Mouse (Mus musculus): ENCODE data around the gene Psors1c2. TPM values are rescaled to one million over a fixed set of nuclear protein-coding genes. Genes with fewer than 3 reads are reported as not detected.
A peak's percentile ranks its signal among the peaks of the same experiment; 100 is the strongest.
"Not testable (repeated sequence)": the region's sequence is repeated elsewhere in the genome, so short reads cannot be mapped to it uniquely, and the experiment has no call there.

Psors1c2 gene
- polyA plus RNA-seq, 1 experiment, result not detected

DNA sequence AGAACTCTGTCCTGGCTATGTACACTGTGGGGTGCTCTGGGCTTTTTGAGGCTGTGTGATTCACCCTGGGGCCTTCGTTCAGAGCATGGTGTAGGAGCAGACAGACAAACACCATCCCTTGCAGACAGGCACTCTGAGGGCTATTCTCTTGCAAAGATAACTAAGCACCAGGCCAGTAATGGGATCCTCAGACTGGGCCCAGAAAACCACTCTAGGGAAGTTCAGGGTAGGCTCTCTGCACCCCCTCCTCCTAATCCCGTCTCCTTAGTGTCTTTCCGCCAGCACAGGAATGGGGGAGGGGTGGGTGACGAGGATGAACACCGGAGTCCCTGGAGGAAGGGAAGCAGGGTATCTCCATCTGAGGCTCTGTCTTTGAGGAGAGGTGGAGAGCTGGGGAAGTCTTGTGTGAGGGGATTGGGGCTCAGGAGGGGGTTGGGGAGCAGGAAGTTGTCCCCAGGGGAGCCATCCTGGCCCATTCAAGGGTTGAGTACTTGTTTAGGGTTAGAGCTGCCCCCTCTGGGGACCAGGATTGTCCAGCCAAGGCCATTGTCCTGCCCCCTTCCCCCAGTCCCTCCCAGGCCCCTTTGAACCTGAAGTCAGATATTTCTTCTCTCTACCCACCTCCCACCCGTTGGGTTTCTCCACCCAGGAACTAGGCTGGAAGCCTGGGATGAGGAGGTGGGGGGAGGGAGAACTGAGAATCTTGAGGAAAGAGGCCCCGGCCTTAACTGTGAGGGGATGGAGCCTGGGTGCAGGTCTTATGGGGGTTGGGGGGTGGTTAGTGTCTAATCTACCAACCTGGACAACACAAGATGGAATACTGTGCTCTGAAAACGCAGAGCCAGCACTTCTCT, 28.1 kb upstream of the Psors1c2 start:
- H3K27ac ChIP-seq (ENCODE audit: insufficient read depth, low read depth, low read length), result no peak overlapping the region
- WGBS, result 43% methylated on average over 8 of the region's 8 CpGs
- TF ChIP-seq CTCF (IDR thresholded peaks at IDR 0.05; ENCODE audit: insufficient read depth, low read depth, low read length), result no peak
- TF ChIP-seq POLR2A (IDR thresholded peaks at IDR 0.05; ENCODE audit: insufficient read depth, low read depth, low read length), result no peak
- H3K4me1 ChIP-seq (ENCODE audit: control insufficient read depth, insufficient read depth, low read length), result no peaks in the 10 kb centered on the region
- no peak overlapping the region for H3K4me3 ChIP-seq (ENCODE audit: insufficient read depth, low read depth, low read length)

DNA sequence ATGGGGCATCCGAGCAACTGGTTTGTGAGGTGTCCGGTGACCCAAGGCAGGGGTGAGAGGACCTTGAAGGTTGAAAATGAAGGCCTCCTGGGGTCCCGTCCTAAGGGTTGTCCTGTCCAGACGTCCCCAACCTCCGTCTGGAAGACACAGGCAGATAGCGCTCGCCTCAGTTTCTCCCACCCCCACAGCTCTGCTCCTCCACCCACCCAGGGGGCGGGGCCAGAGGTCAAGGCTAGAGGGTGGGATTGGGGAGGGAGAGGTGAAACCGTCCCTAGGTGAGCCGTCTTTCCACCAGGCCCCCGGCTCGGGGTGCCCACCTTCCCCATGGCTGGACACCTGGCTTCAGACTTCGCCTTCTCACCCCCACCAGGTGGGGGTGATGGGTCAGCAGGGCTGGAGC, 27.2 kb upstream of the Psors1c2 start, which contains the start of gene Pou5f1:
Gene Pou5f1, plus strand, starts transcription at position 243 of the 400 bp plus-strand sequence.
- H3K4me3 ChIP-seq (ENCODE audit: insufficient read depth, low read depth, low read length), result no peak within 1 kb of the TSS
- TF ChIP-seq CTCF (IDR thresholded peaks at IDR 0.05; ENCODE audit: insufficient read depth, low read depth, low read length) (no peak), POLR2A (IDR thresholded peaks at IDR 0.05; ENCODE audit: insufficient read depth, low read depth, low read length) (no peak)
- H3K4me1 ChIP-seq (ENCODE audit: control insufficient read depth, insufficient read depth, low read length), result no peaks in the 10 kb centered on the region
- 61% methylated on average over 13 of the region's 13 CpGs for WGBS
- H3K27ac ChIP-seq (ENCODE audit: insufficient read depth, low read depth, low read length), result no peak within 1 kb of the TSS

DNA sequence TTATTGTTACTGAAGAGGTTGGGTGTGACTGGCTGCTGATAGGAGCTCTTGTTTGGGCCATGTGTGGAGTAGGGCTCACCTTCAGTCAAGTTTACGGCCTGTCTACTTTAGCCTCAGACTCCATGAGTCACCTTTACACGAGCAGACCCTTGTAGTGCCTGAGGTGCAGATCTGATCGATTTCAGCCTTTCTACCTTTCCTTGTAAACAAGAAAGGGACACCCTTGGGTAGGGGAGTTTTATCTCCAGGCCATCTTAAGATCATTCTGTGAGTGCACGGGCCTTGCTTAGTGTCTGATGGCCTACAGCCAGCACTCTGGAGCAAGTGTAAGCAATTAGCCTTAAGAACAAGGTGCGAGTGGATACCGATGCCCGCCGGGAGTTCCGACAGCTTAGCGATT, 26.1 kb upstream of the Psors1c2 start:
- no peak overlapping the region for H3K27ac ChIP-seq (ENCODE audit: insufficient read depth, low read depth, low read length)
- 44% methylated on average over 10 of the region's 10 CpGs for WGBS
- TF ChIP-seq POLR2A (IDR thresholded peaks at IDR 0.05; ENCODE audit: insufficient read depth, low read depth, low read length), result no peak
- no peak for TF ChIP-seq CTCF (IDR thresholded peaks at IDR 0.05; ENCODE audit: insufficient read depth, low read depth, low read length)
- H3K4me1 ChIP-seq (ENCODE audit: control insufficient read depth, insufficient read depth, low read length), result no peaks in the 10 kb centered on the region
- no peak overlapping the region for H3K4me3 ChIP-seq (ENCODE audit: insufficient read depth, low read depth, low read length)

DNA sequence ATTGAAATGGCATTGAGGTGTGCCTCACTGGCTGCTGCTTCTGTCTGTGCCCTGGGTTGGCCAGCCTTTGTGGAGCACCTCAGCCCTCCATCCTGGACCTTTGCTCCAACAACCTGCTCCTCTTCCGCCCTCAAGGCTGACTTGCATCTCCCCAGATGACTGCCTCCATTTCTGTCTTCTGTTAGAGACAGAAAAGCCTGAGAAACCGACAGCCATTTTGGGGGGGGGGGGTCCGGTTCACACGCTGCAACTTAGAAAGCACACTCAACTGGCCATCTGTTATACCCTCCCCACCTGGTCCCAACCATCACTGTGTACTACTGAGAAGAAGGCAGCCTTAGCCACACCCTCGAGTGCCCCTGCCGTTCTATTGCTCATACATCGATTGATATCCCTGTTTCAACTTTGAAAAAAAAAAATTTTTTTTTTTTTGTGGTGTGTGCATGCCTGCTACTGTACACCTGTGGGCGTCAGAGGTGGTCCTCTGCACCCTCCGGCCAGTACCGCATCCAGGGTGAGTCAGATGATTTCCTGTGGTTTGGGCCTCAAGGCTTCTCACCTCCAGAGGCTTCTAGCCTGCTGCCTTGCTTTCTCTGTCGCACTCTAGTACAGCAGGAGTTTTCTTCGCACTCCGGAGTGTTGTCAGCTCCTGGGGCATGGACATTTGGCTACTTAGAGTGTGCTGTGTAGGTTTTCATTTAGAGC, 25.3 kb upstream of the Psors1c2 start:
- no peak for TF ChIP-seq CTCF (IDR thresholded peaks at IDR 0.05; ENCODE audit: insufficient read depth, low read depth, low read length)
- no peak for TF ChIP-seq POLR2A (IDR thresholded peaks at IDR 0.05; ENCODE audit: insufficient read depth, low read depth, low read length)
- Histone ChIP-seq H3K4me3 (ENCODE audit: insufficient read depth, low read depth, low read length) (no peak overlapping the region), H3K27ac (ENCODE audit: insufficient read depth, low read depth, low read length) (no peak overlapping the region), H3K4me1 (ENCODE audit: control insufficient read depth, insufficient read depth, low read length) (no peaks in the 10 kb centered on the region)
- 46% methylated on average over 13 of the region's 13 CpGs for WGBS

DNA sequence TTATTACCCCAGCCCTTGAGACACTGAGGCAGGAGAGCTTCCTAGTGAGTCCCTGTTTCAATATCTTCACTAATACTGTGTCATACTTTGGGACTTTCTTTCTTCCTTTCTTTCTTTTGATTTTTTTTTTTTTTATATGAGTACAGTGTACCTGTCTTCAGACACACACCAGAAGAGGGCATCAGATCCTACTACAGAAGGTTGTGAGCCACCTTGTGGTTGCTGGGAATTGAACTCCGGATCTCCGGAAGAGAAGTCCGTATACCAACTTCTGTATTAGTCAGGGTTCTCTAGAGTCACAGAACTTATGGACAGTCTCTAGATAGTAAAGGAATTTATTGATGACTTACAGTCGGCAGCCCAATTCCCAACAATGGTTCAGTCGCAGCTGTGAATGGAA, 24.7 kb upstream of the Psors1c2 start:
- not testable (repeated sequence) for H3K4me1 ChIP-seq (ENCODE audit: control insufficient read depth, insufficient read depth, low read length); H3K4me3 ChIP-seq (ENCODE audit: insufficient read depth, low read depth, low read length); H3K27ac ChIP-seq (ENCODE audit: insufficient read depth, low read depth, low read length)
- 66% methylated on average over 5 of the region's 5 CpGs for WGBS

DNA sequence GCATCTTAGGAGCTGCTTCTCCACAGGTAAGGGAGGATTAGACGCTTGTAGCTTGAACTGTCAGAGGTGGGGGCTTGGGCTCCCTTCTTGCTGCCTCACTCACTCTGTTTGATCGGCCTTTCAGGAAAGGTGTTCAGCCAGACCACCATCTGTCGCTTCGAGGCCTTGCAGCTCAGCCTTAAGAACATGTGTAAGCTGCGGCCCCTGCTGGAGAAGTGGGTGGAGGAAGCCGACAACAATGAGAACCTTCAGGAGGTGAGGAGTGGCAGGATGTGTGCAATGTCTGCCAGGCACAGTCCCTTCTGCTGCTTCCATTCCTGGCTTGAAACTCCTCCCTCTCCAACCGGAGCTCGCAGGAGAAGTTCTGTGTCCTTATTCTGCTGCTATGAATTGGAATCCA, 23.7 kb upstream of the Psors1c2 start:
- Histone ChIP-seq H3K4me3 (ENCODE audit: insufficient read depth, low read depth, low read length) (no peak overlapping the region), H3K4me1 (ENCODE audit: control insufficient read depth, insufficient read depth, low read length) (no peaks in the 10 kb centered on the region), H3K27ac (ENCODE audit: insufficient read depth, low read depth, low read length) (no peak overlapping the region)
- no peak for TF ChIP-seq POLR2A (IDR thresholded peaks at IDR 0.05; ENCODE audit: insufficient read depth, low read depth, low read length)
- peak; percentile 12; the same call in 1 of the 2 replicates for TF ChIP-seq CTCF (IDR thresholded peaks at IDR 0.05; ENCODE audit: insufficient read depth, low read depth, low read length)
- 19% methylated on average over 8 of the region's 8 CpGs for WGBS

DNA sequence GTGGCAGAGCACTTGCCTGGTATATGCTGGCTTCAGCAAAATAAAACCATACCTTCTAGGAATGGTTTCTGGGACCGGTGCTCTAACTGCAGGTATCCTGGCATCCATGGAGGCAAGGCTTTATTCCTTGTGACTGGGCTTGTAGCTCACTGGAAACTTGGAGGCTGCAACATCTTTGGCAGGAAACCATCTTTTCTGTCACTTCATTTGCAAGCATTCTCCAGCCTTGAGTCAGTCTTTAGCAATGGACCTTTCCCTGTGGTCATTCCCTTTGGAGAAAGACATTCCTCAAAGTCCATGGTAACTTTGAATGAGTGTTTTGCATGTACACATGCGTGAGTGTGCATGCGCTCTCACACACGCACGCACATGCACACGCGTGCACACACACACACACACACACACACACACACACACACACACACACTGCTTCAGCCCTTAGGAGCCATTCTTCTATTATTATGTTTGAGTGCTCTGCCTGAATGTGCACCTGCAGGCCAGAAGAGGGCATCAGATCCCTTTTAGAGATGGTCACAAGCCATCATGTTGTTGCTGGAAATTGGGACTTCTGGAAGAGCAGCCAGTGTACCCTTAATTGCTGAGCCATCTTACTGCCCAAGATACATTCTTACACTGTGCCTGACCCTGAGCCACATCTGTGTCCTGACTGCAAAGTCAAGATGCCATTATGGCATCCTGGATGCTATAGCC, 19.9 kb upstream of the Psors1c2 start:
- TF ChIP-seq POLR2A (IDR thresholded peaks at IDR 0.05; ENCODE audit: insufficient read depth, low read depth, low read length) (no peak), CTCF (IDR thresholded peaks at IDR 0.05; ENCODE audit: insufficient read depth, low read depth, low read length) (no peak)
- 89% methylated on average over 7 of the region's 7 CpGs for WGBS

DNA sequence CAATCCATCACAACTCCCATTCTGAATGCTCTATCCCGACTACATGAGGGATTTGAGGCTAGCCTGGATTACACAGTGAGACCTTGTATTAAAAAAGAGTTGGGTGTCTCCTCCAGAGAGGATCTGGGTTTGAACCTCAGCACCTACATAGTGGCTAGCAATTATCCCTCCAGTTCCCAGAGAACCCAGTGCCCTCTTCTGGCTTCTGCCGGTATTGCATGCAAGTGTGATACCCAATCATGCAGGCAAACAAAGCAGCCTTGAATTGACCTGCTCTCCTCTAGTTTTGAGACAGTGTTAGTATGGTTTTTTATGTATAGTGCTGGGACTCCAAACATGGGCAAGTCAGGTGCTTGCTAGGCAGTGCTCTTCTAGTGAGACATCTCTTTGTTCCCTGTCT, 19.1 kb upstream of the Psors1c2 start:
- Histone ChIP-seq H3K4me1 (ENCODE audit: control insufficient read depth, insufficient read depth, low read length) (peaks cover 10% of the 10 kb centered on the region), H3K4me3 (ENCODE audit: insufficient read depth, low read depth, low read length) (no peak overlapping the region), H3K27ac (ENCODE audit: insufficient read depth, low read depth, low read length) (no peak overlapping the region)
- TF ChIP-seq CTCF (IDR thresholded peaks at IDR 0.05; ENCODE audit: insufficient read depth, low read depth, low read length) (no peak), POLR2A (IDR thresholded peaks at IDR 0.05; ENCODE audit: insufficient read depth, low read depth, low read length) (no peak)
- 13% methylated on average over 2 of the region's 2 CpGs for WGBS

More for the DNA sequence above, 19.9 kb upstream of the Psors1c2 start:
- Histone ChIP-seq H3K4me1 (ENCODE audit: control insufficient read depth, insufficient read depth, low read length) (peaks cover 10% of the 10 kb centered on the region), H3K4me3 (ENCODE audit: insufficient read depth, low read depth, low read length) (no peak overlapping the region), H3K27ac (ENCODE audit: insufficient read depth, low read depth, low read length) (no peak overlapping the region)

DNA sequence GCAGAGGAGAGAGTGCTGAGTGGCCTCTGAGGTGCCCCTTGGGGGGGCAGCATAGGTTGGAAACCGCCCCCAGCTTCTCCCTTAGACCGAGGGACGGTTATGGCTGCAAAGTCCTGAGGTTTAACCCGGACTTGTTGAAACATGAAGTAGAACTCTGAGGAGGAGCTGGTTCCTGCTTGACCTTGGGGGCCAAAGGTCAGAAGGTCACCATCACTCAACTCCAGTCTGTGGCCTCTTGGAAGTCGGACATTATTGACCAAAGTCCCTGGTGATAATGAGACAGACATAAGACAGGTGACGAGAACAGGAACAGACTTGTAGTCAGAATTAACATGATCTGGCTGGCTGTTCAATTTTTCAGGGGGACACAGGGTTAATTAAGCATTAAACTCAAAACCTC, 18.2 kb upstream of the Psors1c2 start:
- WGBS, result 75% methylated on average over 6 of the region's 6 CpGs
- TF ChIP-seq POLR2A (IDR thresholded peaks at IDR 0.05; ENCODE audit: insufficient read depth, low read depth, low read length) (no peak), CTCF (IDR thresholded peaks at IDR 0.05; ENCODE audit: insufficient read depth, low read depth, low read length) (no peak)
- Histone ChIP-seq H3K27ac (ENCODE audit: insufficient read depth, low read depth, low read length) (no peak overlapping the region), H3K4me3 (ENCODE audit: insufficient read depth, low read depth, low read length) (no peak overlapping the region), H3K4me1 (ENCODE audit: control insufficient read depth, insufficient read depth, low read length) (peaks cover 10% of the 10 kb centered on the region)

Measured in olfactory bulb, adult 2 months (tissue).